Mouse (Mus musculus): ENCODE results near the gene Gpalpp1.

Gene Gpalpp1

DNA sequence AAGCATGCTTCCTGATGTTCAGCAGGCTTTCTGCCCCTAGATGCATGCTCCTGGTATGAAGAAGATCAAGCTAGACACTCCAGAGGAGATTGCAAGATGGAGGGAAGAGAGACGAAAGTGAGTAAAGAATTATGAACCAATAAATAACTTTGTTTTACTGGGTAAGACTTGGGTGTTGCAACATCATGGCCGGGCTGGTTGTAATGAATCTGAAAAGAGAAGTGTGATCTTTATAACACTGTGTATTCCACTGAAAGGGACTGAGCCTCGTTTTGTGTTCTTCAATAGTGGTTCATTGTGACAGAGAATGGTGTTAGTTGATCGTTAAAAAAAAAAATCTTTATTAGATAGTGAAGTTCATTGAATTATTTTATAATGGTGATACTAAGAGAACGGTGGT is 5.2 kb upstream of the Gpalpp1 start:
- DNase-seq (ENCODE audit: low read depth, low spot score) = no peak

DNA sequence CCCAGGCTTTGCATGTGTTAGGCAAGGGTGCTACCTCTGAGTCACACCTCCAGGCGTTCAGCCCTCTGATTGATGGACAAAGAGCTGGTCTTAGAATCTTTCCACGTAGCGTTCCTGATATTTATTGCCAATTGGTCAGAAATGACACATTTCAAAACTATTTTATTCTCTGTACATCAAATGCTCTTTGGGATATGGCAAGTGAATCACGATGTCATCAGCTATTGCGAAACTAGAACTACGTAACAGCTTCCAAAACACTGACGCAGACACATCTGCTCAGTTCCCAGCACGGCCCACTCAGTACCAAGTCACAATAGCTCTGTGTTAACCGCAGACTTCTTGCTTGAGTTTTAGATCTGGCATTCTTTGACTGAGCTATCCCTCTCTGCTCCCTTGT is 11.0 kb downstream of the Gpalpp1 start:
- DNase-seq (ENCODE audit: low read depth, low spot score) = no peak

DNA sequence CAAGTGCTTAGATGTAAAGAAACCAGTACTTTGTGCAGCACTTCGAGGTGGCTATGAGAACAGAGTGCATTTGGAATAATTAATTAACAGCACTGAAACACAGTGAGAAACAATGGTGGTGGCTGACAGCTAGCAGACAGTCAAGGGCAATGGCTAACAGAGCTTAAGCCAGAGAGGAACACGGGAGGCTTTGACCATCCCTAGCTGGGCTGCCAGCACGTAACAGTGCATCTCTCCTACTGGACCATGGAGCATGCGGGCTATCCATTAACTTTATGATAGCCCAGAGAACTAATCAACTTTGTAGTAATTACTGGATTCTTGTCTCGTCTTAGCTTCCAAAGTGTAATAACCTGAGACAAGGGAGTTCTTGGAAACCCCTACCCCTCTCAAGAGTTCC is 12.7 kb downstream of the Gpalpp1 start:
- no peak for DNase-seq (ENCODE audit: low read depth, low spot score)

DNA sequence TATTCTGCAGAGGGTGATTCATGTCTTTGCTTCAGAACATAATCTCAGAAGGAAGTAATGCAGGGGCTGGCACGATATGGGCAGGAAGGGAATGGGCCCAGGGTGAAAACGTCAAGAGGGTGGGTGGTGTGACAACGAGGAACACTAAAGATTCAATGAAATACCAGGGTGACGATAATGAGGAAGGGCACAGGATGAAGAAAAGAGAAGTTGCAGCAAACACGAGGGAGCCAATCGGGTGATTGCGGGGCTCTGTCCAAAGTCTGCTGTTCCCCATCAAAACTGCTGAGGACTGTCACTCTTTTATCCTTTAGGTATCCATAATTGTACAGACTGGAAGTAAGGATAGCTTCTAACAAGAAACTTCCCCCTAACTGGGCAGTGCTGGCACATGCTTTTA is 13.3 kb downstream of the Gpalpp1 start:
- DNase-seq (ENCODE audit: low read depth, low spot score) = no peak

DNA sequence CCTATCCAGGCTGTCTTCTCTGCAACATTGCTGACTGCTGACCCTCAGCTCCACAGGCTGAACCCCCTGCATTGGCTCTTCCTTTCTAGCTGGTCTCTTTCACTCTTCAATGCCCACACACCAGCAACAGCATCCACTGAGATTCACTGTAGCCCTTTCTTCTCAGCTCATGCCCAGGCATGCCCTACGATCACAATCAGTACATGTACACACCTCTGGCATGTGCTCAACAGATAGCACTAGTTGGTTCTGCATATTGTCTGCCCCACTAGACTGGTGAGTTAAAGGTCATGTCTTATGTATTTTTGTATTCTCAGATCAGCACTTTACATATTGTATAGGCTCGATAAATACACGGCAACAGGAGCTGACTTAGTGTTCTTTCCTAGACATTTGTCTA is 26.4 kb downstream of the Gpalpp1 start:
- no peak for DNase-seq (ENCODE audit: low read depth, low spot score)

DNA sequence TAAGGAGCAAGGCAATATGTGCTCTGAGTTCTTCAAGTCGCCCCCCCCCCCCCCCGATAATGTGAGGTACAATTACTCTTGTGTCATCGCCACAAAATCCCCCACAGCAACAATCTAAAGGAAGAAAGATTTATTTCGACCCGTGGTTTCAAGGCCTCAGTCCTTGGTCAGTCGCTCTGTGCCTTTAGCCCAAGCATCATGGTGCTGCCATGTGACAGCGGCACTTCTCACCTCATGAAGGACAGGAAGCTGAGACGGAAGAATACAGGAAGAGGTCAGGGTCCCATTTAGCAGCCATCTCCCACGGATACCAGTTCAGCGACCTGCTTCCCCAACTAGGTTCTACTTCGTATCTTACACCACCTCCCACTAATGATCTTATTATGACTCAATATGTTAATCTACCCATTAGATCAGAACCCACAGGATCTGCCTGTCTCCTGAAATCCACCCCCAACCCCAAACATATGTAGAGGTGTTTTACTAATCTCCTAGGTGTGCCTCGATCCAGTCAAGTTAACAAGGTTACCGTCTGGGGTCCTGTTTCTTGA is 28.4 kb downstream of the Gpalpp1 start:
- no peak for DNase-seq (ENCODE audit: low read depth, low spot score)

DNA sequence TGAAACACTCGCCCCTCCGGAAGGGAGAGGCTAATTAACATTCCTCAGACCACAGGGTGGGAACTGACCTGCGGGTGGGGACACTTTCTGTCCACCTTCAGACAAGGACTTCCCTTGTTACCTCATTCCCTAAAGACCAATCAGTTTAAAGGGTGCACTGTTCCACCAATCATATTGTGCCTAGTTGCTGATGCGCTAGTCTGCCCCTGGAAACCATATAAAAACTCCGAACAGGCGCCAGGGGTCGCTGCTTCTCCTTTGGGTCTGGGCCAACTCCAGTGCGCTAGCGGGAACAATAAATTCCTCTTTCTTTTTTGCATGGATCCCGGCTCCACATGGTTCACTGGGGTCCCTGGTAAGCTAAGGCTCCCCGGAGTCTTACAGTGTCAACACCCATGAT is 29.1 kb downstream of the Gpalpp1 start:
- DNase-seq (ENCODE audit: low read depth, low spot score) = no peak

DNA sequence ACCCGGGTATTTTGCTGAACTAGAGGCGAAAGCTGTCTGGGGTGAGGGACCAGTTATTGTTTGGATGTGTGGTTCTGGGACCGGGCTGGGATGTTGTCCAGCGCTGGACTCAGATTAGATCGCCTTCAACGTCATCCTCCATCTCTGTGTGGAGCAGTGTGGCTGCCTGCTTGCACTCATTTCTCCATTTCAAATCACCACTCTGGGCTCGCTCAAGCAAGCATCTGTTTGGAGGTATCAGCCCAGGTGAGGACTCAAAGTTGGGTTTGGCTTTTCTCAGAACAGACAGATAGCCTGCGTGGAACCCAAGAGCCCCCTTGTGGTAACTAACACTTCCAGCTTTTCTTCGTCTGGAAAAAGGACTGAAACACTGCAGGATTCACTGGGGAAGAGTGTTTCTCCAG is 33.5 kb downstream of the Gpalpp1 start:
- DNase-seq (ENCODE audit: low read depth, low spot score) = peak; percentile 48

DNA sequence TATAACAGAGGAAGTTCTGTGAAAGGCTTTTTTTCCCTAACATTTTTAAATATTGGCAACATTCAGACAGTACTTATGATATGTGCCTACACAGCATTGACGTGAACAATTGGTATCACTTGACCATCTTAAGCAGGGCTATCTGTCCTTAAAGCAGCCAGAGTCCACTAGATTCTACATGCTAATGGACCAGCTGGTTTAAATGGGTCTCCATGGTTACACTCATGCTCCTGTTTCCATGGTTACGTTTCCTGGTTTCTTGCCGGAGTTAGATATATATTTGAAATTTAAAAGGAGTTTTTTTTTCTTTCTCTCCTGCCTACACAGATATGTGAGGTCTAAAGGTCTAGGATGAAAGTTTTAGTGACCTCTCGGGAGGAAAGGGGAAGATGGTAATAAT is 34.0 kb downstream of the Gpalpp1 start:
- DNase-seq (ENCODE audit: low read depth, low spot score) = no peak

DNA sequence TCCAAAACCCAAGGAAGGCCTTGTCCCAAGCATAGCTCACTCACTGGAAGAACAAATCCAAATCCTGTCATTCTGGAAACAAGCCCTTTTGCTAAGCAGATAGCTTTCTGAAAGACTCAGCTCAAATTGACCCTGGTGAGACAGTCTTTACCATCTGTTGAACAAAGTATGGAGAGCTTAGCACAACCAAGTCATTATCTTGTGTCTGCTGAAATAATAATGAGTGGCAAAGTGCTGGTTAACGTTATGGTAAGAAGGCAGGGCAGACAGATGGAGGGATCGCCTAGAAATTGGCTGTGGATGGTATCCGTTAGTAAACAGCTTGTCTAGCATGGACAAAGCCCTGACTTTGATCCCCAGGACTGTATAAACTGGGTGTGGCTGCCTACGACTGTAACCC is 34.8 kb downstream of the Gpalpp1 start:
- DNase-seq (ENCODE audit: low read depth, low spot score) = no peak

DNA sequence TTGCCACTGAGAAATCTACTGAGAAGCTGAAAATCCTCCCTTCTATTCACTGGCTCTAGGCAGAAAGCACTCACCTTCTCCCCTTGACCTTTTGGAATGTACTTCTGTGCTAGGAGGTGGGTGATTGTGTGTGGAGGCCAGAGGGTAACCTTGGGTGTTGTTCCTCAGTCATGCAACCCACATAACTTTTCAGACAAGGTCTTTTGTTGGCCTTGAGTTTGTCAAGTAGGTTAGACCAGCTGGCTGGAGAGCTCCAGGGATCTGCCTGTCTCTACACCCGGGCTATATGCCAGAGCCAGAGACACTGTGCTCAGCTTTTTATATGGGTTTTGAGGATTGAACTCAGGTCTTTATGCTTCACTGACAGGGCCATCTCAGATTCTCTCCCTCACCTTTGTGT is 36.4 kb downstream of the Gpalpp1 start:
- no peak for DNase-seq (ENCODE audit: low read depth, low spot score)

DNA sequence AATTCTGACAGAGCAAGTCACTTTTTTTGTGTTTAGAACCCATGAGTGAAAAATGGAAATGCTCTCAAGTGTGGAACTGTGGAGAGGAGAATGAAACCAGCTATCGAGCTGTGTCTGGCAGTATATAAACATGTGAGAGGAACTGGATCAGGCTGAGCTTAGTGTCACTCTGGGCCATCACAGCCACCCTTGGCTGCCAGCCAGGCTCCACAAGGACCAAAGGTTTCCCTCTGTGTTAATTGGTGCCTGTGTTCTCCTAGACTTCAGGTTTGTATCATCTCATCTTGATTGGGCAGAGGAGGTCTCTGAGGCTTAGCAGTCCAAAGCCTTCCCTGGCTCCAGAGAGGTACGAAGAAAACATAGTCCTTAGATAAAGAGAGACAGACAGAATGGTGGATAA is 37.9 kb downstream of the Gpalpp1 start:
- DNase-seq (ENCODE audit: low read depth, low spot score) = no peak

DNA sequence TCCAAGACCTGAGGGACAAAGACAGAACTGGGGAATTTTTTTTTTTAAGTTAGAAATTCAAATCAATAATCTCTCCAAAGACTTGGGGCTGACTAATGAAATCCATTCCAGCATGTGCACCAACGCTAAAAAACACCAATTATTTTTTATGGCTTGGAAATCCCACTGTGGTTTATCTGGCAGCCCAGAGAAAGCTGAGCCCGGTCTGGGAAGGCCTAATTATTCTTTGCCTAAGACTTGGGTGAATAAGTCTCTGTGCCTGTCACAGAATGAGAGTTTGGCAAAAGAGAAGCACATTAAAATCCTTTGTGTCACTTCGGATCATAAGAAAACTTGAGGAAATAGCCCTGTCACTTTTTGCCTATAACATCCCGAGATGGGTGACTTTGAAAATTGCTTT is 41.3 kb downstream of the Gpalpp1 start:
- no peak for DNase-seq (ENCODE audit: low read depth, low spot score)

DNA sequence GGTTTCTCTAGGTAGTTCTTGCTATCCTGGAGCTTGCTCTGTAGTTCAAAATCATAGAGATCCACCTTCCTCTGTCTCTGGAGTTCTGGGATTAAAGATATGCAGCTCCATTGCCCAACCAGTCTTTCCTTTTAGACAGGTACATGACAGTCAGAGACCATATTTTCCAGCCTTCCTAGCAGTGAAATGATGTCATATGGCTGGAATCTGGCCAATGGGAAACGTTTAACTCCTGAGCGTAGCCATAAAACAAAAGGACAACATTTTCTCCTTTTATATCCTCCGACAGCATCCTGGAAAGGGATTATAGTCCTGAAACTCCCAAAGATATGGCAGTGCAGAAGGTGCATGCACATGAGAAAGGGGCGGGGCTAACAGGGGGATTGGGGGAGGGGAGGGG is 42.3 kb downstream of the Gpalpp1 start:
- DNase-seq (ENCODE audit: low read depth, low spot score) = no peak

DNA sequence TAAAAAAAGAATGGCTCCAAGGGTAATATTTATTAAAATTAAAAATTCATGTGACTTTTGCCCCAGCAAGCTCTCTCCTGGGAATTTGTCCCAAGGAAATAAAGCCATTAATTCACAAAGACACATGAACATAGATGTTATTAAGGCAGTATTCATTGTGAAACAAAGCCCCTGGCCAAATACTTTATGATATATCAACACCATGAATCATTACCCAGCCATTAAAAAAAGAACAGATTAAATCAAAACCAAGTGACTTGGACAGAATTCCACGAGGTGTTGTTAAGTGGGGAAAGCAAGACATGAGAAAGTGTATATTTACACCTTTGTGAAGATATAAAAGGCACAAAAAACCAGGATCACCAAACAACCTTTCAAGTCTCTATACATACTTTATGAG is 43.3 kb downstream of the Gpalpp1 start:
- DNase-seq (ENCODE audit: low read depth, low spot score) = no peak

DNA sequence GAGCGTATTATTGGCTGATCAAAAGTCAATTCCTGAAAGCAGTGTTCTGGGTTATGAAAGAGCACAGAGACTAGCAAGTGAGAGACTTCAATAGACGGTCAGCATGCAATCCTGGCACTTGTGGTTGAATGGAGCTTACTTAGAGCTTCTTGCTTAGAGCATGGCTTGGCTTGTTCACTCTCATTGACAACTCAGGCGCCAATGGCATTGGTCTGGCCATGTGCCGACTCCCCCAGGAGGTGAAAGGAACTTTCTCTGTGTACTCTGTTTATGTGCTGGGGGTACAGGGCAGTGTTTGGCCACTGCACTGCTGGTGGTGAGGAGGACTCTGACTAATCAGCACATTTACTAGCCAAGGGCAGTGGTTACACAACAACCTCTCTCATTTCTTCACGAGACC is 51.1 kb downstream of the Gpalpp1 start:
- no peak for DNase-seq (ENCODE audit: low read depth, low spot score)

DNA sequence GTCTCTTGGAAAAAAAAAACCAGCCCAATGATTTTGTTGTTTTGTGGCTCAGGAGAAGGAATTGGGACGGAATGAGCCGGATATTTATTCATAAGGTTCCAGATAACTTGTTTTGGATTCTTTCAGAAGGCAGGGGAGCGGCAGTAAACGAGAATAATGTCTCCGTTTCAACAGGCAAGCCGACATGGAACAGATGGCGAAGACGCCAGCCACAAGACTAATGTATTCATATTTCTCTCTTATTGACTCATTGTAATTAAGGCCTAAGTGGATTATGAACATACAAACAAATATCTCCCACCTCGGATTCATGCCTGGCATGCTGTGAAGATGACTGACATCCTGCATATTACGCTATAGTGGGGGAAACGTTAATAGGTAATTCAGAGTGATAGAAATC is 56.8 kb downstream of the Gpalpp1 start:
- DNase-seq (ENCODE audit: low read depth, low spot score) = no peak

DNA sequence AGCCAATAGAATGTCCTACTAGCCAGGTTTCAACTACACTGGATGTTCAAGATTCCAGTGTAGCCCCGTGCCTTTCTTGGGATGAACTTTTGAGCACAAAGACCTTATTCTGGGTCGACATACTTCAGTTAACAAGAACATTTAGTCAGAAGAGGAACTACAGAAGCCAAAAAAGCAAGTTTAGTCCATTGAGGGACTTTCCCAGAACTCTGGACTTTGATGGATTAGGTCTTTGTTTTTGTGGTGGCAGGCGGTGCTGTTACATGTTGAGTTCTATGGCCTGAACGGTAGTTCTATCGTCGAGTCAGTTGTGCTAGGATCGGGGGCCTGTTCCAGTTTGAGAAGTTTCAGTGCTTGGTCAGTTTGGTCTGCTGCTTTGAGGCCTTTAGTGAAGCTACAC is 58.6 kb downstream of the Gpalpp1 start:
- peak; percentile 55 for DNase-seq (ENCODE audit: low read depth, low spot score)

DNA sequence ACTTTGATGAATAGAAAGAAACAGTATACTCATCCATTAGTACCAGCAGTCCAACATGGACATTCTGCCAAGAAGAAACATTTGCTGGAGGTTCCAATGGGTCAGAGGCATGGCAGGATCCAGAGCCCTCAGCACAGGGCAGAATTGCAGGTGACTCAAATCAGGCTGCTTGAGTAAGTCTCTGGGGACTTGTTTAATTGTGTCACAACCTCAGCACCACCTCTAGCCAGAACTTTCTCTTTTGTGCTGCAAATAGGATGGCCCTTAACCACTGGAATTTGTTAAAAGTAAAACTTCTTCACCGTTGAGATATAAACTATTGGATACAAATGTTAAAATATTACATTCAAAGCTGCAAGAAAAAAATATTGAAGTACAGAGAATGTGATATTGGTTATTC is 64.8 kb downstream of the Gpalpp1 start:
- DNase-seq (ENCODE audit: low read depth, low spot score) = peak; percentile 11

DNA sequence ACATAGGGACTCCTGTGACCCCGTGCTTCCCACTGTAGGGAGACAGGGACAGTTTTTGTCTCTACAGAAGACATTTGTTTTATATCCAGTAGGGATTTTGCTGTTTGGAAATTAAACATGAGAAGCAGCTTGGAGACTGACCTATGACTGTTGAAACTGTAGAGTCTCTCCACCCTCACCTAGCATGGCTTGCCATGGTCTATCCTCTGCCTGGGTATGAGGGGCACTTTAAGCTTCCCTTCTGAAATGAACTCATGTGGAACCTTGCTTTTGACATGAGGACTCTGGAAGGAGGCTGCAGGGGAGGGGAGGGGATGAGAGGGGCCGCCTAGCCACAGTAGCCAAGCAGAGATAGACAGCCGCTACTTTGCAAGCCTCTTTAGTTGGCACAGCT is 66.4 kb downstream of the Gpalpp1 start:
- no peak for DNase-seq (ENCODE audit: low read depth, low spot score)

DNA sequence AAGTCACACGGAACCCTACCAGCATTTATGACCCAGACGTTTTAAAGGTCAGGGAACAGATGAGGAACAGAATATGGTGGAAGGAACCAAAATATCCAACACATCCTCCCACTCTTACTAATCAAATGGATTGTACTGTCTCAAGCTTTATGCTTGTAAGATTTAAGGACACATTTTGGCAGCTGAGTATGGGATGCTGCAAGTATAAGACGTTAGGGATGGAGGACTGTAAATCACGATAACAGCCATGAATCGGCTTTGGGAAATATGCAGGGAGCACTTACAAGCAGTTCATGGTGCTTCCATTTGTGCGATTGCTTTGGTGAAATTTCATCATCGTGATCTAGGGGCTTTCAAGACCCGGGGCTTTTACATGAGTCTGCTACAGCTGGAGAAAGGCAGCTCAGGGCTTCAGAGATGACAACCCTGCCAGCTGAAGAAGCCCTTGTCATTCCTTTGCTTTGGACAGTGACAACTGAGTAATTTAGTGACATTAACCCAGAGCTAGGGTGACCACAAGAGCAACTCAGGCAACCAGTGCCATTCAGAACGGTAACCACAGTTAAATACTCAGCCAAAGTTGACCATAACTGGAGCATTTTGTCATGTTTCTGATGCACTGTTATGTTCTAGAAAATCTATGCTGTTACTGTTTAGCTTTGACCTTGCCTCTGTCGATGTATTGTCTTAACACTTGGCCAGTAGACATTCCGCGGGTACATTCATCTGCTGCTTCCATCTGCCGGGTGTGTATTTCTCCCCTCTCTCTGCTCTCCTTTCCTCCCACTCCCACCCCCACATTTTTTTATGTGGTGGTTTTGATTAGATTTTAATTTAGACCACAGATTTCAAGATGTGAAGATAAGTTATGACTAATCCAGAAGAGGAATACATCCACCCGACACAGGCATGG is 67.1 kb downstream of the Gpalpp1 start:
- no peak for DNase-seq (ENCODE audit: low read depth, low spot score)

All from A20 (cell line).